35 mouse cellular contexts compared by ENCODE assay signal in the genomic region with DNA sequence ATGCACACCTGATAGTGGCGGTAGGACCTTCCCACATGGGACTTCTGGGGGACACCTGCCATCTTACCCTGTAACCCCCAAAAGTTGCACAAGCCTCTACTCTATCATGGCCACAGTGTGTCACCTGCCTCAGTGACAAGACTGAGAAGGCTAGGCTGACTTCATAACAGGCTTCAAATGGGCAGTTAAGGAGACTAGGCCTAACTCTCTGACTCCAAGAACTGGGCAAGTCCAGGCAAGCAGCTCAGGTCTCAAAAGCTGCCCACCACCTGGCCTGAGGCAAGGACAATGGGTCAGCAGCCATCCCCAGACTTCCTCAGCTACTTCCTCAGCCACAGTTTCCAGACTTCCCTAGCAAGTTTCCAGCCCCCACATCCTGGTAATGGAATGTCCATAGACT.
"Had no signal": no experiment of that assay in that cellular context is flagged by ENCODE, and none has a peak within 500 bp of the region (broad histone marks: within the 10 kb centered on the region; RNA-seq: fewer than 3 reads in every experiment).

No protein-coding gene starts in this region.

- H3K36me3 ChIP-seq: heart, embryonic 10.5 days; heart, embryonic 13.5 days; heart, embryonic 15.5 days; hindbrain, embryonic 15.5 days; intestine, embryonic 15.5 days; kidney, embryonic 15.5 days had no signal

- DNase-seq: heart, postnatal 10 days; heart, postnatal 14 days; heart, postnatal 36 days; heart, postnatal 4 days; kidney, adult 11 months; kidney, adult 18-20 months; kidney, adult 2 months; kidney, adult 8-10 months; kidney, adult 9 months; kidney, postnatal 10 days; kidney, postnatal 14 days; kidney, postnatal 25 days; kidney, postnatal 36 days; kidney, postnatal 4 days; layer of hippocampus, adult 9-11 months; layer of hippocampus, postnatal 36 days had no signal

- ATAC-seq: hindbrain, embryonic 16.5 days; hindbrain, postnatal 0 days; inflammation-experienced regulatory T-cells, adult 6 months; intestine, embryonic 15.5 days; intestine, embryonic 16.5 days; intestine, postnatal 0 days had no signal

- H3K4me2 ChIP-seq: heart, embryonic 11.5 days; heart, embryonic 12.5 days; heart, embryonic 13.5 days; heart, embryonic 15.5 days; hindbrain, embryonic 12.5 days; hindbrain, embryonic 13.5 days; hindbrain, embryonic 14.5 days; hindbrain, embryonic 15.5 days; intestine, embryonic 15.5 days; kidney, embryonic 15.5 days had no signal

- H3K27me3 ChIP-seq: heart, embryonic 12.5 days; heart, embryonic 13.5 days; heart, embryonic 15.5 days; hindbrain, embryonic 12.5 days; hindbrain, embryonic 13.5 days; hindbrain, embryonic 15.5 days; intestine, embryonic 15.5 days; kidney, embryonic 15.5 days had no signal

- H3K27ac ChIP-seq: heart, embryonic 10.5 days; heart, embryonic 13.5 days; heart, embryonic 15.5 days; hindbrain, embryonic 10.5 days; hindbrain, embryonic 12.5 days; hindbrain, embryonic 14.5 days; hindbrain, embryonic 15.5 days; hindbrain, postnatal 0 days; intestine, embryonic 15.5 days; kidney, embryonic 15.5 days; kidney, postnatal 0 days; layer of hippocampus, adult 2 months had no signal

- H3K9me3 ChIP-seq: heart, embryonic 10.5 days; heart, embryonic 12.5 days; heart, embryonic 13.5 days; heart, embryonic 15.5 days; hindbrain, embryonic 10.5 days; hindbrain, embryonic 12.5 days; hindbrain, embryonic 13.5 days; hindbrain, embryonic 15.5 days; intestine, embryonic 15.5 days; kidney, embryonic 15.5 days had no signal

- H3K4me3 ChIP-seq: heart, embryonic 10.5 days; heart, embryonic 12.5 days; heart, embryonic 13.5 days; heart, embryonic 15.5 days; hindbrain, embryonic 10.5 days; hindbrain, embryonic 12.5 days; hindbrain, embryonic 13.5 days; hindbrain, embryonic 15.5 days; intestine, embryonic 15.5 days; kidney, embryonic 15.5 days; layer of hippocampus, adult 2 months had no signal

- H3K9ac ChIP-seq: heart, embryonic 12.5 days; heart, embryonic 13.5 days; heart, embryonic 15.5 days; hindbrain, embryonic 12.5 days; hindbrain, embryonic 13.5 days; hindbrain, embryonic 14.5 days; hindbrain, embryonic 15.5 days; intestine, embryonic 15.5 days; kidney, embryonic 15.5 days had no signal
